Mouse (Mus musculus) C2C12 (cell line): ENCODE data around the gene Rbm47. TPM values are rescaled to one million over a fixed set of nuclear protein-coding genes. Genes with fewer than 3 reads are reported as not detected.

ENCODE experiments used
- H3K27me3 ChIP-seq: one replicate; pipeline ENCODE4 v1.6.1; 2011; ENCODE audit not compliant: control insufficient read depth, insufficient read depth, insufficient read length
- H3K36me3 ChIP-seq: one replicate; pipeline ENCODE4 v1.6.1; 2011; ENCODE audit not compliant: control insufficient read depth, insufficient read depth
- H3K4me3 ChIP-seq: one replicate; pipeline ENCODE4 v1.5.1; 2011; ENCODE audit warnings: mild to moderate bottlenecking, control low read depth; ENCODE audit not compliant: poor library complexity, insufficient read depth, severe bottlenecking
- H3K79me2 ChIP-seq: one replicate; pipeline ENCODE4 v1.6.1; 2011; ENCODE audit not compliant: control insufficient read depth, insufficient read depth
- H3K79me3 ChIP-seq: one replicate; pipeline ENCODE4 v1.6.1; 2011; ENCODE audit warnings: low read depth, control low read depth
- H3ac ChIP-seq: one replicate; pipeline ENCODE3; 2011; ENCODE audit warnings: low read depth; ENCODE audit not compliant: control insufficient read depth, insufficient read length
- CEBPB ChIP-seq: IDR thresholded peaks from one replicate; pipeline ENCODE4 v1.6.1; 2011; ENCODE audit warnings: low read depth, mild to moderate bottlenecking, control low read depth, moderate library complexity
- CTCF ChIP-seq: IDR thresholded peaks from one replicate; pipeline ENCODE4 v1.5.1; 2011; ENCODE audit not compliant: control insufficient read depth, insufficient read depth, insufficient read length
- FOSL1 ChIP-seq: IDR thresholded peaks from one replicate; pipeline ENCODE4 v1.8.0; 2011; ENCODE audit warnings: mild to moderate bottlenecking, low read length; ENCODE audit not compliant: poor library complexity, insufficient read depth, severe bottlenecking
- MAX ChIP-seq: IDR thresholded peaks from one replicate; pipeline ENCODE4 v1.6.1; 2011; ENCODE audit warnings: mild to moderate bottlenecking, control low read depth
- MYOD1 ChIP-seq: IDR thresholded peaks from one replicate; pipeline ENCODE4 v1.6.1; 2011; ENCODE audit warnings: low read depth; ENCODE audit not compliant: control insufficient read depth, insufficient read length
- MYOG ChIP-seq: IDR thresholded peaks from one replicate; pipeline ENCODE4 v1.6.1; 2011; ENCODE audit not compliant: control insufficient read depth, insufficient read length; ENCODE audit errors: extremely low read depth
- USF1 ChIP-seq: IDR thresholded peaks from one replicate; pipeline ENCODE4 v1.6.1; 2011; ENCODE audit warnings: low read depth, mild to moderate bottlenecking, control low read depth, moderate library complexity
- polyA plus RNA-seq: library from polyadenylated mRNA; unstranded; fragments of >200 nt; fragmentation: generic; extraction: Trizol; gene quantifications from one replicate; pipeline ENCODE4 v1.2.1, GENCODE M21; 2012; ENCODE audit warnings: missing spikeins

Gene Rbm47
- polyA plus RNA-seq, 1 experiment, result 0.16 TPM

- H3K4me3 ChIP-seq, result no peak overlapping the region
- H3K79me2 ChIP-seq, result no peaks in the 10 kb centered on the region
- no peaks in the 10 kb centered on the region for H3K27me3 ChIP-seq
- no peak overlapping the region for H3ac ChIP-seq
- TF ChIP-seq USF1, result no peak
- no peak for TF ChIP-seq CTCF
- TF ChIP-seq CEBPB, result no peak
- TF ChIP-seq MYOD1, result no peak
- no peak for TF ChIP-seq MAX
- no peak for TF ChIP-seq FOSL1
- TF ChIP-seq MYOG, result no peak
- no peaks in the 10 kb centered on the region for H3K36me3 ChIP-seq
- H3K79me3 ChIP-seq, result no peaks in the 10 kb centered on the region
Observed at GRCm38 (mm10) chr5:66077416-66077815, 95.5 kb downstream of the Rbm47 start.

- H3ac ChIP-seq, result no peak overlapping the region
- H3K79me2 ChIP-seq, result no peaks in the 10 kb centered on the region
- no peak overlapping the region for H3K4me3 ChIP-seq
- no peaks in the 10 kb centered on the region for H3K27me3 ChIP-seq
- H3K79me3 ChIP-seq, result no peaks in the 10 kb centered on the region
- no peak for TF ChIP-seq FOSL1
- H3K36me3 ChIP-seq, result no peaks in the 10 kb centered on the region
Observed at GRCm38 (mm10) chr5:66076685-66077301, 96.1 kb downstream of the Rbm47 start.

GRCm38 (mm10) chr5:66075906-66076305, 97.0 kb downstream of the Rbm47 start:
- Histone ChIP-seq H3K27me3 (no peaks in the 10 kb centered on the region), H3K79me3 (no peaks in the 10 kb centered on the region), H3K79me2 (no peaks in the 10 kb centered on the region), H3K4me3 (no peak overlapping the region), H3K36me3 (no peaks in the 10 kb centered on the region), H3ac (no peak overlapping the region)
- no peak for TF ChIP-seq FOSL1
- TF ChIP-seq CEBPB, result no peak
- TF ChIP-seq MYOG, result no peak
- no peak for TF ChIP-seq CTCF
- TF ChIP-seq USF1, result no peak
- TF ChIP-seq MYOD1, result no peak
- no peak for TF ChIP-seq MAX

GRCm38 (mm10) chr5:66075032-66075488, 97.9 kb downstream of the Rbm47 start:
- TF ChIP-seq FOSL1 (no peak), MYOG (no peak), MAX (no peak), MYOD1 (no peak), CTCF (no peak)
- H3K4me3 ChIP-seq, result no peak overlapping the region
- H3K27me3 ChIP-seq, result no peaks in the 10 kb centered on the region
- H3K36me3 ChIP-seq, result no peaks in the 10 kb centered on the region
- H3K79me2 ChIP-seq, result no peaks in the 10 kb centered on the region
- no peaks in the 10 kb centered on the region for H3K79me3 ChIP-seq
- H3ac ChIP-seq, result no peak overlapping the region

DNA sequence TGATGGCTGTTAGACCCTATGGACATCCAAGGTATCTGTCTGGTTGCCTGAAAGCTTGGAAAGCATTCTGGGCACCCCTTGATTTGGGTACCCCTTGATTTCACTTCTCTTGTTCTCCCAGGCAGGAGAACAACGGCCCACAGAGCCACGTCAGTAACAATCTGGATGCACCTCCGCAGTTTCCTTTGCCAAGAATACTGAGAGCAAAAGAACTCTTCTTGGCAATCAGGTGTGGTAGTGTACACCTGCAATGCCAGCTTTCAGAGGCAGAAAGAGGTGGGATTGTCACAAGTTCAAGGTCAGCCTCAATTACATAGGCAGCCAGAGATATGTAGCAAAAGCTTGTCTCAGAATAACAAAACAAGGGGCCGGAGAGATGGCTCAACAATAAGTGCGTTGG, 98.7 kb downstream of the Rbm47 start:
- no peaks in the 10 kb centered on the region for H3K79me2 ChIP-seq
- TF ChIP-seq FOSL1 (no peak), MYOD1 (no peak), USF1 (no peak), CEBPB (no peak), CTCF (no peak), MAX (no peak), MYOG (no peak)

GRCm38 (mm10) chr5:66073604-66074164, 99.2 kb downstream of the Rbm47 start:
- TF ChIP-seq FOSL1, result no peak
- TF ChIP-seq MYOG, result no peak
- TF ChIP-seq CEBPB, result no peak
- no peak for TF ChIP-seq CTCF
- TF ChIP-seq USF1, result no peak
- no peak for TF ChIP-seq MAX
- no peak for TF ChIP-seq MYOD1
- no peaks in the 10 kb centered on the region for H3K36me3 ChIP-seq
- H3ac ChIP-seq, result no peak overlapping the region
- no peak overlapping the region for H3K4me3 ChIP-seq
- H3K79me2 ChIP-seq, result no peaks in the 10 kb centered on the region
- H3K79me3 ChIP-seq, result no peaks in the 10 kb centered on the region
- no peaks in the 10 kb centered on the region for H3K27me3 ChIP-seq

More for the DNA sequence above, 98.7 kb downstream of the Rbm47 start:
- no peak overlapping the region for H3K4me3 ChIP-seq
- no peaks in the 10 kb centered on the region for H3K27me3 ChIP-seq
- no peak overlapping the region for H3ac ChIP-seq
- no peaks in the 10 kb centered on the region for H3K36me3 ChIP-seq
- H3K79me3 ChIP-seq, result no peaks in the 10 kb centered on the region
